Mouse (Mus musculus): ENCODE results near the gene St3gal3.

GRCm38 (mm10) chr4:117895339-117895738, 239.4 kb downstream of the St3gal3 start:
- TF ChIP-seq POLR2AphosphoS2 (IDR thresholded peaks at IDR 0.05; ENCODE audit: low read length) (no peak), MEF2A (IDR thresholded peaks at IDR 0.05; ENCODE audit: extremely low read depth, insufficient replicate concordance, low read depth, low read length, poor library complexity, severe bottlenecking) (no peak), KAT2A (conservative IDR thresholded peaks at IDR 0.05; ENCODE audit: low read depth, low read length) (no peak), ZNF384 (IDR thresholded peaks at IDR 0.05; ENCODE audit: low read depth, low read length) (no peak), CTCF (IDR thresholded peaks at IDR 0.05 in 2 of 3, conservative IDR thresholded peaks at IDR 0.05 in 1 of 3; ENCODE audit: control insufficient read depth in 1 of 3, insufficient read depth in 1 of 3, low read depth in 2 of 3, low read length in 3 of 3, poor library complexity in 1 of 3, severe bottlenecking in 1 of 3) (no peak), MYB (IDR thresholded peaks at IDR 0.05; ENCODE audit: low read depth, low read length) (no peak), SMC3 (IDR thresholded peaks at IDR 0.05; ENCODE audit: low read depth, low read length) (no peak), MYC (IDR thresholded peaks at IDR 0.05; ENCODE audit: low read depth, low read length) (no peak), POLR2A (IDR thresholded peaks at IDR 0.05; ENCODE audit: control insufficient read depth in 1 of 2, insufficient read depth in 1 of 2, low read depth in 1 of 2, low read length in 2 of 2, poor library complexity in 1 of 2) (no peak)
